7 mouse cellular contexts compared by ENCODE assay signal in the genomic region with DNA sequence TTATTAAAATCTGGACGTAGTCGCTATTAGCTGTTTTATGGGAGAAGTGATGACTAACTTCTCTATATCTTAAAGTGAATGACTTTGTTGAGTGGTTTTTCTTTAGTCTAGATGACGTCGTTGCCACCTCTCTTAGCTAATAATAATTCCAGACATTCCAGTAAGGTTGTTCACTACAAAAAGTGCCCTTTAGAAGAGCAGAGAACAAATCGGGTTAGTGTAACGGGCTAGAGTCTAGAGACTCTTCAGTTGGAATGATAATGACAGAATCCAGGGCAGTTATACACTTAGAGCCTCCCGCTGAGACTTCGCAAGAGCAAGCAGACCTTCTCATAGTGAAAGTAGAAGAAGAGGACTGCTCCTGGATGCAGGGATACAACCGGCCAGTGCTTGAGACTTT. TPM values are rescaled to one million over a fixed set of nuclear protein-coding genes. Genes with fewer than 3 reads are reported as not detected.
DNase-seq lines count a peak whose midpoint lies in the region; ATAC-seq and TF ChIP-seq lines count a peak whose summit lies in the region.

No protein-coding gene starts in this region.

- WGBS in forebrain, embryonic 14.5 days: 27% methylated on average over 9 of the region's 9 CpGs
- WGBS in liver, embryonic 15.5 days (ENCODE audit: insufficient replicate concordance): 19% methylated on average over 9 of the region's 9 CpGs

- H3K79me2 ChIP-seq in CH12.LX (replicated peaks; ENCODE audit: control insufficient read depth, extremely low read depth, insufficient read depth, poor library complexity, severe bottlenecking): peaks cover 12% of the 10 kb centered on the region

- H3K9ac ChIP-seq in CH12.LX (ENCODE audit: insufficient read depth, low read depth): peak overlapping the region; percentile 85
- H3K9ac ChIP-seq in forebrain, embryonic 14.5 days (ENCODE audit: low read length): peak overlapping the region; percentile 71
- peak overlapping the region; percentile 60 for H3K9ac ChIP-seq in liver, embryonic 15.5 days

- no peak for TF ChIP-seq RAD21 in CH12.LX (IDR thresholded peaks at IDR 0.05; ENCODE audit: low read depth, low read length)

- no peak overlapping the region for H3K27ac ChIP-seq in CH12.LX (ENCODE audit: insufficient read depth, low read depth)
- H3K27ac ChIP-seq in forebrain, embryonic 14.5 days (ENCODE audit: low read depth, low read length): no peak overlapping the region
- peak overlapping the region; percentile 41 for H3K27ac ChIP-seq in liver, embryonic 15.5 days (replicated peaks)

- in situ Hi-C loops in CH12.LX (cut with MboI; ENCODE audit: low pct_ligation_motif_present, low pct_unique_long_range_greater_than_20kb, low sequenced_read_pairs): no loop called here

- DNase-seq in 3134 (ENCODE audit: extremely low read depth, insufficient read length, low spot score) (peak; percentile 51), CH12.LX (ENCODE audit: extremely low read depth) (no peak)
- DNase-seq in forebrain, embryonic 14.5 days (ENCODE audit: low spot score): no peak
- DNase-seq in urinary bladder, adult 2 months (ENCODE audit: low spot score): no peak
- no peak for DNase-seq in right cerebral cortex, postnatal 14 days
- DNase-seq in adrenal gland, adult 8-10 months: no peak

- TF ChIP-seq EP300 in CH12.LX (IDR thresholded peaks at IDR 0.05; ENCODE audit: low read length): no peak

- no peaks in the 10 kb centered on the region for H3K9me3 ChIP-seq in CH12.LX (replicated peaks; ENCODE audit: low read length)
- H3K9me3 ChIP-seq in forebrain, embryonic 14.5 days (replicated peaks; ENCODE audit: control insufficient read depth, low read length): no peaks in the 10 kb centered on the region
- H3K9me3 ChIP-seq in liver, embryonic 15.5 days (replicated peaks): no peaks in the 10 kb centered on the region

- dilution Hi-C loops in CH12.LX (cut with MboI; ENCODE audit: extremely low pct_ligation_motif_present, extremely low pct_unique_long_range_greater_than_20kb, low sequenced_read_pairs): no loop called here

- no peak for TF ChIP-seq POLR2A in CH12.LX (IDR thresholded peaks at IDR 0.05; ENCODE audit: low read depth, low read length)

- peak overlapping the region; percentile 65 to 80 (median 66) for H3K4me3 ChIP-seq in CH12.LX (replicated peaks in 1 of 3; ENCODE audit: low read depth in 2 of 3, low read length in 2 of 3, poor library complexity in 1 of 3)
- H3K4me3 ChIP-seq in forebrain, embryonic 14.5 days (ENCODE audit: low read depth, low read length): peak overlapping the region; percentile 57
- peak overlapping the region; percentile 69 for H3K4me3 ChIP-seq in liver, embryonic 15.5 days (replicated peaks)

- H3K4me1 ChIP-seq in CH12.LX (ENCODE audit: control insufficient read depth in 1 of 2, insufficient read depth in 2 of 2): peaks cover 0 to 26% of the 10 kb centered on the region in 2 experiments; a peak in 2 of 4 replicates
- peaks cover 18% of the 10 kb centered on the region for H3K4me1 ChIP-seq in forebrain, embryonic 14.5 days (ENCODE audit: control insufficient read depth, insufficient read depth, low read length)
- peaks cover 48% of the 10 kb centered on the region for H3K4me1 ChIP-seq in liver, embryonic 15.5 days (replicated peaks)

- no peak for ATAC-seq in forebrain, embryonic 14.5 days
- no peak for ATAC-seq in liver, embryonic 15.5 days (ENCODE audit: insufficient read depth)

- peaks cover 10 to 16% of the 10 kb centered on the region in 2 experiments for H3K36me3 ChIP-seq in CH12.LX (replicated peaks in 1 of 2; ENCODE audit: control insufficient read depth in 1 of 2, insufficient read depth in 1 of 2, low read length in 1 of 2)
- H3K36me3 ChIP-seq in forebrain, embryonic 14.5 days (ENCODE audit: control insufficient read depth, insufficient read depth, low read length): no peaks in the 10 kb centered on the region
- H3K36me3 ChIP-seq in liver, embryonic 15.5 days (replicated peaks): peaks cover 26% of the 10 kb centered on the region

- no peak for TF ChIP-seq CTCF in CH12.LX (conservative IDR thresholded peaks at IDR 0.05 in 1 of 2, IDR thresholded peaks at IDR 0.05 in 1 of 2; ENCODE audit: low read depth in 2 of 2, low read length in 2 of 2)

- peak overlapping the region; percentile 65 for H3K4me2 ChIP-seq in CH12.LX (ENCODE audit: insufficient read depth, low read depth, poor library complexity, severe bottlenecking)
- H3K4me2 ChIP-seq in forebrain, embryonic 14.5 days (ENCODE audit: low read length): peak overlapping the region; percentile 67
- peak overlapping the region; percentile 86 for H3K4me2 ChIP-seq in liver, embryonic 15.5 days

- H3K27me3 ChIP-seq in CH12.LX (replicated peaks): no peaks in the 10 kb centered on the region
- H3K27me3 ChIP-seq in forebrain, embryonic 14.5 days (replicated peaks; ENCODE audit: control insufficient read depth, insufficient read depth, low read length): no peaks in the 10 kb centered on the region
- no peaks in the 10 kb centered on the region for H3K27me3 ChIP-seq in liver, embryonic 15.5 days

TF ChIP-seq in CH12.LX, 34 proteins besides CTCF, POLR2A, EP300 and RAD21:
- TF ChIP-seq UBTF (IDR thresholded peaks at IDR 0.05; ENCODE audit: low read depth, low read length) (no peak), TCF12 (IDR thresholded peaks at IDR 0.05; ENCODE audit: low read depth, low read length) (no peak), ZC3H11A (IDR thresholded peaks at IDR 0.05; ENCODE audit: low read depth, low read length) (no peak), E2F4 (IDR thresholded peaks at IDR 0.05; ENCODE audit: insufficient replicate concordance, low read depth, low read length) (no peak), POLR2AphosphoS2 (IDR thresholded peaks at IDR 0.05; ENCODE audit: low read depth, low read length) (no peak)

RNA-seq across cellular contexts. Expression of gene Zkscan5, which starts 0.7 kb away (rescaled TPM):
- total RNA-seq in CH12.LX (2012; rRNA removed): 5.6 and 6.2 TPM in 2 replicates
- 4.7 and 5.0 TPM in 2 replicates for total RNA-seq in CH12.LX (2014; rRNA removed)
- 4.4 and 5.3 TPM in 2 replicates for polyA plus RNA-seq in CH12.LX (2012; ENCODE audit: insufficient read length, low read depth)
- 17.7 and 17.8 TPM in 2 replicates for polyA plus RNA-seq in forebrain, embryonic 14.5 days (2014; fragmentation: Nextera tagmentation; extraction: Ambion mirVana)
- 3.6 and 3.7 TPM in 2 replicates for polyA plus RNA-seq in liver, embryonic 15.5 days (2015; fragmentation: Nextera tagmentation; extraction: Ambion mirVana)
- 7.4 and 9.1 TPM in 2 replicates for polyA plus RNA-seq in urinary bladder, adult 2 months (2012; rRNA removed)
- 10 to 100 TPM; 11.0 to 14.5 (median 12.8) TPM for total RNA-seq in adrenal gland, adult 8-10 months (2022)

RNA-seq across cellular contexts. Expression of gene Zkscan14, which starts 3.4 kb away (rescaled TPM):
- total RNA-seq in CH12.LX (2012; rRNA removed) (11.5 and 12.1 TPM in 2 replicates), CH12.LX (2014; rRNA removed) (10.7 and 12.8 TPM in 2 replicates)
- 10.1 and 10.5 TPM in 2 replicates for polyA plus RNA-seq in CH12.LX (2012; ENCODE audit: insufficient read length, low read depth)
- 14.9 and 16.4 TPM in 2 replicates for polyA plus RNA-seq in forebrain, embryonic 14.5 days (2014; fragmentation: Nextera tagmentation; extraction: Ambion mirVana)
- 8.7 and 8.8 TPM in 2 replicates for polyA plus RNA-seq in liver, embryonic 15.5 days (2015; fragmentation: Nextera tagmentation; extraction: Ambion mirVana)
- 6.8 and 7.4 TPM in 2 replicates for polyA plus RNA-seq in urinary bladder, adult 2 months (2012; rRNA removed)
- total RNA-seq in adrenal gland, adult 8-10 months (2022): 10 to 100 TPM in 3 of 4 experiments, 1 to 10 TPM in 1; 9.6 to 13.8 (median 11.9) TPM

RNA-seq across cellular contexts. Expression of gene Atp5j2, which starts 13.2 kb away (rescaled TPM):
- total RNA-seq in CH12.LX (2012; rRNA removed) (440 and 469 TPM in 2 replicates), CH12.LX (2014; rRNA removed) (202 and 229 TPM in 2 replicates)
- 327 and 397 TPM in 2 replicates for polyA plus RNA-seq in CH12.LX (2012; ENCODE audit: insufficient read length, low read depth)
- polyA plus RNA-seq in forebrain, embryonic 14.5 days (2014; fragmentation: Nextera tagmentation; extraction: Ambion mirVana): 513 and 604 TPM in 2 replicates
- polyA plus RNA-seq in liver, embryonic 15.5 days (2015; fragmentation: Nextera tagmentation; extraction: Ambion mirVana): 406 and 457 TPM in 2 replicates
- 266 and 278 TPM in 2 replicates for polyA plus RNA-seq in urinary bladder, adult 2 months (2012; rRNA removed)
- 100 to 1,000 TPM; 319 to 686 (median 419) TPM for total RNA-seq in adrenal gland, adult 8-10 months (2022)

RNA-seq across cellular contexts. Expression of gene Zfp655, which starts 26.5 kb away (rescaled TPM):
- total RNA-seq in CH12.LX (2012; rRNA removed) (18.2 and 20.7 TPM in 2 replicates), CH12.LX (2014; rRNA removed) (21.9 and 24.6 TPM in 2 replicates)
- polyA plus RNA-seq in CH12.LX (2012; ENCODE audit: insufficient read length, low read depth): 18.1 and 18.5 TPM in 2 replicates
- polyA plus RNA-seq in forebrain, embryonic 14.5 days (2014; fragmentation: Nextera tagmentation; extraction: Ambion mirVana): 42.8 and 45.7 TPM in 2 replicates
- polyA plus RNA-seq in liver, embryonic 15.5 days (2015; fragmentation: Nextera tagmentation; extraction: Ambion mirVana): 17.8 and 18.0 TPM in 2 replicates
- polyA plus RNA-seq in urinary bladder, adult 2 months (2012; rRNA removed): 30.0 and 31.5 TPM in 2 replicates
- 10 to 100 TPM; 54.1 to 71.1 (median 61.4) TPM for total RNA-seq in adrenal gland, adult 8-10 months (2022)

RNA-seq across cellular contexts. Expression of gene Cpsf4, which starts 38.0 kb away (rescaled TPM):
- total RNA-seq in CH12.LX (2012; rRNA removed): 59.2 and 68.4 TPM in 2 replicates
- total RNA-seq in CH12.LX (2014; rRNA removed): 70.7 and 75.2 TPM in 2 replicates
- polyA plus RNA-seq in CH12.LX (2012; ENCODE audit: insufficient read length, low read depth): 54.6 and 56.3 TPM in 2 replicates
- polyA plus RNA-seq in forebrain, embryonic 14.5 days (2014; fragmentation: Nextera tagmentation; extraction: Ambion mirVana): 28.9 and 31.1 TPM in 2 replicates
- polyA plus RNA-seq in liver, embryonic 15.5 days (2015; fragmentation: Nextera tagmentation; extraction: Ambion mirVana): 24.4 and 25.1 TPM in 2 replicates
- 20.4 and 25.4 TPM in 2 replicates for polyA plus RNA-seq in urinary bladder, adult 2 months (2012; rRNA removed)
- total RNA-seq in adrenal gland, adult 8-10 months (2022): 10 to 100 TPM; 18.7 to 22.3 (median 20.5) TPM
